Mouse (Mus musculus) liver (tissue): ENCODE results near the gene Olfr1047.
"Not testable (repeated sequence)": the region's sequence is repeated elsewhere in the genome, so short reads cannot be mapped to it uniquely, and the experiment has no call there.

Experiments used
- DNase-seq: peaks from one replicate; pipeline ENCODE4 v3.0.0-alpha.2; 2020; ENCODE audit warnings: mixed read lengths

Gene Olfr1047

GRCm38 (mm10) chr2:86231301-86231700 lies at the start of gene Olfr1047:
TSS of gene Olfr1047 (minus strand) at chr2:86231401.
- no peak for DNase-seq

DNA sequence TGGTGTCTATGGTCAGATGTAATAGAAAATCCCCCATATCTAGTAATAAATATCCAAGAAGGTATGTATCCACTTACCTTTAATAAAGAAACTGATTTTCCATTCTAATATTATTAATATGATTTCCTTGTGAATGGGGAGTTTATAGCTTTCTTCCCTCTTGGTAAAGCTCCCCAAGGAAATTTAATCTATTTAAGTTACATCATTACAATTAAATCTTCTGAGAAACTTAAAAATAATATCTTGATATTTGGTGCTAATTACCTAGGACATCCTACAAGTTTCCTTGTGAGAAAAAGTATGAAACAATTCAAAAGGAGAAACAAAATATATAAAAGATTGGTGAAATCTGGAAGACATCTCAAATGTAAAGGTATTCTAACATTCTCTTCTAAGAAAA lies 47.8 kb upstream of the Olfr1047 start, which contains the start of gene Olfr1051:
Olfr1051 (minus strand) TSS at position 101 of the 400 bp plus-strand sequence.
- DNase-seq: not testable (repeated sequence)

- DNase-seq: not testable (repeated sequence)
These were observed 27.0 kb upstream of the Olfr1047 start, which contains the start of gene Olfr1049 for GRCm38 (mm10) chr2:86258228-86258627. TSS of gene Olfr1049 (minus strand) at chr2:86258328.

- DNase-seq: no peak
These were observed 9.0 kb upstream of the Olfr1047 start, which contains the start of gene Olfr1048 for GRCm38 (mm10) chr2:86240189-86240588. TSS of gene Olfr1048 (minus strand) at chr2:86240289.

DNA sequence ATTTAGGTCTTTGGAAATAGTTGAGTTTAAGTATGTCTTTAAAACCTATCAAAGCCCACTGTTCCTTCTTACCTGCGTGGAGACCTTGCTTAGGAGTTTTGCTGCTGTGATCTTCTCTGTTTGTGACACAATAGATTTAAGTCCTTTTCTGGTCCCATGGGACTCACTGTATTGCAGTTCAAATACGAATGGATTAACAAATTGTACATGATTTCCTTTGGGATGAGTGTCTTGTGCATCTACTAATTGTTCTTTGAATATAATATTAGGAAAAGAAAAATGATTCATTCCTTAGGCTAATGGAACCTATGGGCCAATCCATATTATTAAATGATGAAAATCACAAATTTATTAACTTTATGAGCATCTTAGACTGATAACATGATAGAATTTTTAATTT lies 12.0 kb downstream of the Olfr1047 start, which contains the start of gene Olfr1046:
Olfr1046 (minus strand) TSS at position 101 of the 400 bp plus-strand sequence.
- no peak for DNase-seq

DNA sequence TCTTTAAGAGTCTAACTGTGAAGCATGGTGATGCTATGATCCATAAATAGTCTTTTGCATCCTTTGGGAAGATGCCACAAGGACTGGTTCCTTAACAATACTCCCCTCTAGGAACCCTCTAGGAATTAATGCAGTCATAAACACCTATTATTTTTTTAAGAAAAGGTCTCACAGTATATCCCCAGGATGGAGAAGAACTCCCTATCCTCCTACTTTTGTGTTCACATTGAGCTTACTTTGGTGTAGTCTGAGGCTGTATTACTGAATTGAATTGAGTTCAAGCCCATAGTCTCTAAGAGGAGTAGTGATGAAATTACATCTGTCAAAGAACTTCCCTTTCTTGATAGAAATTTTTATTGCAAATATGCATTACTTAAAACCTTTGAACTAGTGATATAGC lies 28.3 kb downstream of the Olfr1047 start, which contains the start of gene Olfr1045:
Olfr1045 (minus strand) TSS at position 101 of the 400 bp plus-strand sequence.
- DNase-seq: no peak

DNA sequence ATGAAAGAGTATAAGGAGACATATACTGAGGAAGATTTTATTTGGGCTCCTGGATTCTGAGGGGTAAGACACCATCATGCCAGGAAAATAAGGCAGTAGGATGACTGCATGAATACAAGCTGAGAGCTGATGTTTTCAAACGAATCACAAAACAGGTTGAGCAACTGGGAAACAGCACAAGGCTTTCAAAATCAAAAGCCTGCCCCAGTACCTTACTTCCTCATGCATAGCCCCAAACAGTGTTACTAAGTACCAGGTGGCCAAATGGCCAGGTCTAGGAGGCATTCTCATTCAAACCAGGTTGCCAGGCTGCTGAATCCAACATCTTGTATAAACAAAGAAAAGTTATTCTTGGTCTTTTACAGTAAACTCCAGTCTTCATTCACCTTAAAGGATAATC lies 35.3 kb downstream of the Olfr1047 start:
- no peak for DNase-seq

- no peak for DNase-seq
These were observed 45.6 kb downstream of the Olfr1047 start, which contains the start of gene Olfr52 for GRCm38 (mm10) chr2:86185583-86185982. TSS of gene Olfr52 (minus strand) at chr2:86185683.

GRCm38 (mm10) chr2:86179950-86180349 lies 51.3 kb downstream of the Olfr1047 start:
- DNase-seq: no peak

GRCm38 (mm10) chr2:86177720-86178119 lies 53.5 kb downstream of the Olfr1047 start, which contains the start of gene Olfr1044:
TSS of gene Olfr1044 (minus strand) at chr2:86177820.
- no peak for DNase-seq
